Mouse (Mus musculus): ENCODE results near the gene Phf13.

Phf13 gene

DNA sequence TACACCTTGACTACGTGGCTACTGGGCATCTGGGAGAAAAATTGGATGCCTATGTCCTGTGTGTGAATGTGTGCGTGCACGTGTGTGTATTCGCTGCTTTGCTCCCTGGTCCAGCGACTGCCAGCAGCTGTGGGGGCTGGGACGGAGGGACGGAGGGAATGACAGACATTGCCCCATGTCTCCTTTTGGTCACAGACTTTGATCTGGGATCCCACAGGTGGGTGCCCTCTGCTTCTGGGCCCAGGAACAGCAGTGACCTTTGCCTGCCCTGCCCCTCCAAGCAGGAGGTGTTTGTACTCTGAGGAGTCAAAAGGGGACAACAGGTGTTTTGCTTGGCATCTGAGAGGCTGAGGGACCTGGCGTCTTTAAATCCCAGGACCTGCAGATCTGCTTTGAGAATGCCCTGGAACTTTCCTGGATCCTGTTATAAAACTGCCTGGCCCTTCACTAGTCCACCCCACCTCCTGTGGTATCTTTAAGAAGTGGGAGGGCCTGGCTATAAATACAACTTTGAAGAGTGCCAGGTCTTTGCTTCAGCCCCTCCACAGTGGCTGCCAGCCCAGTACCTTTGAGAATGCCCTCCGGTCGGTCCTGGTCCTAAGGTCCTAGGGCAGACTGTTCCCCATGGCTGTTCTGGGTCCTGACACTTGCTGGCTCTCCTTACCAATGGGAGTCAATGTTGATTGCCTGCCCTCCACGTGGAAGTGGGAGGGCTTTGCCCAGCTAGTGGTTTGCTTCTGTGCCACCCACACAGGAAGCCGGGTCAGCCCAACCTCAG, 17.2 kb upstream of the Phf13 start:
- no peak for DNase-seq (ENCODE audit: low spot score)

DNA sequence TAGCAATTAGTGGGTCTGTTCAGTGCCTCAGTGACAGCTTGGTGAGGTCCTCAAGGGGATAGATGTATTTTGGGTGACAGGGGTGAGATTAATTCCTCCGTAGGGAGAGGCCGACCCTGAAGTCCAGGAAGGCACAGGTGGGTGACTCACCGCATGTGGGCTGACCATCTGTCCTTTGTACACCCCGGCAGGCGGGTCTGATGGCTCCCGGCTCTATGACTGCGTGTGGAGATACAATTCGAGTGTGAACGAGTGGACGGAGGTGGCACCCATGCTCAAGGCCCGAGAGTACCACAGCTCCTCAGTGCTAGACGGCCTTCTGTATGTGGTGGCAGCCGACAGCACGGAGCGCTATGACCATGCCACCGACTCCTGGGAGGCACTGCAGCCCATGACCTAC, 16.1 kb upstream of the Phf13 start:
- no peak for DNase-seq (ENCODE audit: low spot score)

DNA sequence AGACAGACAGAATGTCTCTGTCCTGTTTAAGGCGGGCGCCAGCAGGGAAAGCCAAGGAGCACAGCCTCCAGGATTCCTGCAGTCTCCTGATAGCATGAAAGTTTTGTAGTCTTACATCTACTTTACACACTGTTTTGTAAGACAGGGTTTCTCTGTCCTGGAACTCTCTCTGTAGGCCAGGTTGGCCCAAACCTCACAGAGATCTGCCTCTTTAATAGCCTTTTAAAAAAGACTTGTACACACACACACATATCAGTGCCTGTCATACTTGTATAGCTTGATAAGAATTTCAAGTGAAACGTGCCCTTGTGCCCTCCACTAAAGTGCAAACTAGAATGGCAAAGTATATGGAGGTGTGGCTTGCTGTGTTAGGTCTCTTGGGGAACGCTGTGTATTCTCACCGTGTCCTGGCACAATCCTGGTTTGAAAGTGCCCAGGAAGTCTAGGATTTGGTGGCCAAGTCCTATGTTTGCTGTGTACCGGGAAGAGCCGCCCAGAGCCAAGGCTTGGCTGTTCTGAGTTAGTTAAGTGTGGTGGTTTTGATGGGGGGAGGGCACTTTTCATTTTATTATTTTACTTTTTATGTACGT, 15.2 kb upstream of the Phf13 start:
- no peak for DNase-seq (ENCODE audit: low spot score)

GRCm38 (mm10) chr4:152010707-152011134, 14.7 kb upstream of the Phf13 start:
- DNase-seq (ENCODE audit: low spot score): no peak

- no peak for DNase-seq (ENCODE audit: low spot score)
Observed at GRCm38 (mm10) chr4:152010091-152010706, 14.1 kb upstream of the Phf13 start.

DNA sequence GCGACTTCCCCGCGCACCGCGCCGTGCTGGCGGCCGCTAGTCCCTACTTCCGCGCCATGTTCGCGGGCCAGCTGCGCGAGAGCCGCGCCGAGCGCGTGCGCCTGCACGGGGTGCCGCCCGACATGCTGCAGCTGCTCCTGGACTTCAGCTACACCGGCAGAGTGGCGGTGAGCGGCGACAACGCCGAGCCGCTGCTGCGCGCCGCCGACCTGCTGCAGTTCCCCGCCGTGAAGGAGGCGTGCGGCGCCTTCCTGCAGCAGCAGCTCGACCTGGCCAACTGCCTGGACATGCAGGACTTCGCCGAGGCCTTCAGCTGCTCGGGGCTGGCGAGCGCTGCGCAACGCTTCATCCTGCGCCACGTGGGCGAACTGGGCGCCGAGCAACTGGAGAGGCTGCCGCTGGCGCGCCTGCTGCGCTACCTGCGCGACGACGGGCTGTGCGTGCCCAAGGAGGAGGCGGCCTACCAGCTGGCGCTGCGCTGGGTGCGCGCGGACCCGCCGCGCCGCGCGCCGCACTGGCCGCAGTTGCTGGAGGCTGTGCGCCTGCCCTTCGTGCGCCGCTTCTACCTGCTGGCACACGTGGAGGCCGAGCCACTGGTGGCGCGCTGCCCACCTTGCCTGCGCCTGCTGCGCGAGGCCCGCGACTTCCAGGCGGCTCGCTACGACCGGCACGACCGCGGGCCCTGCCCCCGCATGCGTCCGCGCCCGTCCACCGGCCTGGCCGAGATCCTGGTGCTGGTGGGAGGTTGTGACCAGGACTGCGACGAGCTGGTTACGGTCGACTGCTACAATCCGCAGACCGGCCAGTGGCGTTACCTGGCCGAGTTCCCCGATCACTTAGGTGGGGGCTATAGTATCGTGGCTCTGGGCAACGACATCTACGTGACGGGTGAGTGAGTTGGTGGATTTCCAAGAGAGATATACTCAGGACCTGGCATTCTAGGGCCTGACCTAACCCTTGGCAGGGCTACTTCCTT, 13.3 kb upstream of the Phf13 start:
- no peak for DNase-seq (ENCODE audit: low spot score)

DNA sequence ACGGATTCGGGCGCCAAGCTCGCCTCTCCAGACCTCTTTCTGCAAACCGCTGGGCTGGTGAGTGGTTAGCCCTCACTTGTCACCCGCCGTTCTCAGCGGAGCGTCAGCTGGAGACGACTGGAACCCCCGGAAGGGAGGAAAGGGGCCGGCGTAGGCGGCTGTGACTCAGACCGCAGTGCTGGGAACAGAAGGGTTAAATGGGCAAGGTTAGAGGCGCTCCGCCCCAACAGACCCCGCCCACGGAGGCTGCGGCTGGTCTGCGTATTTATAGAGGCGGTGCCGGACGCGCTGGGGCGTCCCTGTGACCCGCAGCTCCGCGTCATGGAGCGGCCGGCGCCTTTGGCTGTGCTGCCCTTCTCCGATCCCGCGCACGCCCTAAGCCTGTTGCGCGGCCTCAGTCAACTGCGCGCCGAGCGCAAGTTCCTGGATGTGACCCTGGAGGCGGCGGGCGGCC, 12.6 kb upstream of the Phf13 start, which contains the start of gene Klhl21:
Gene Klhl21, plus strand, starts transcription at position 182 of the 454 bp plus-strand sequence.
- DNase-seq (ENCODE audit: low spot score): peak; percentile 90

GRCm38 (mm10) chr4:152008148-152008500, 12.1 kb upstream of the Phf13 start:
- DNase-seq (ENCODE audit: low spot score): no peak

GRCm38 (mm10) chr4:152007481-152008147, 11.6 kb upstream of the Phf13 start:
- DNase-seq (ENCODE audit: low spot score): no peak

- DNase-seq (ENCODE audit: low spot score): no peak
Observed at GRCm38 (mm10) chr4:152006812-152007211, 10.8 kb upstream of the Phf13 start.

GRCm38 (mm10) chr4:152006137-152006536, 10.1 kb upstream of the Phf13 start:
- DNase-seq (ENCODE audit: low spot score): no peak

DNA sequence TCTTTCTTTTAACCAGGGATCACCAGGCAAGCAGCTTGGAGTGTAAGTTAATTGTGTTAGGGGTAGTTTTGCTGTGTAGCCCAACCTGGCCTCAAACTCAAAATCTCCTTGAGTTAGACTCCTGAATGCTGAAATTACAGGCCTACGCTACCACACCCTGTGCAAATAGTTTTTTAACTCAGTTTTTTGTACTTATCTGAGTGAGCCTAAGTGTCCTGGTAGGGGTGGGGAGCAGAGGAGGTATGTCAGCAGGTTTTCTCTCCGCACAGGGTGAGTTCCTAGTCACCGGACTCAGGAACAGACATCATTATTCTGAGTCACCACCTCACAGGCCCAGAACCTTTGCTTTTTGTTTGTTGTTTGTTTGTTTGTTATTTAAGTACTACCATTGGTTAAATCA, 6.0 kb upstream of the Phf13 start:
- no peak for DNase-seq (ENCODE audit: low spot score)

DNA sequence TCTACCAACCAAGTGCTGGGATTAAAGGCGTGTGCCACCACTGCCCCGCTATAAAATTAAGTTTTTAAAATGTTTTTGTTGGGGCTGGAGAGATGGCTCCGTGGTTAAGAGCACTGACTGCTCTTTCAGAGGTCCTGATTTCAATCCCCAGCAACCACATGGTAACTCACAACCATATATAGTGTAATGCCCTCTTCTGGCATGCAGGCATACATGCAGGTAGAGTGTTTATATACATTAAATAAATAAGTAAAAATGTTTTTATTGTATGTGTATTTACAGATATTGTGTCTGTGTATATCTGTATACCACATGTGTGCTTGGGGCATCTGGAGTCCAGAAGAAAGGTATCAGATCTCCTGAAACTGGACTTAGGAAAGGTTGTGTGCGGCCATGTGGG, 5.3 kb upstream of the Phf13 start:
- no peak for DNase-seq (ENCODE audit: low spot score)

GRCm38 (mm10) chr4:152000906-152001305, 4.8 kb upstream of the Phf13 start:
- DNase-seq (ENCODE audit: low spot score): no peak

- DNase-seq (ENCODE audit: low spot score): no peak
Observed at GRCm38 (mm10) chr4:151999481-151999880, 3.4 kb upstream of the Phf13 start.

- DNase-seq (ENCODE audit: low spot score): no peak
Observed at GRCm38 (mm10) chr4:151997701-151998100, 1.6 kb upstream of the Phf13 start.

DNA sequence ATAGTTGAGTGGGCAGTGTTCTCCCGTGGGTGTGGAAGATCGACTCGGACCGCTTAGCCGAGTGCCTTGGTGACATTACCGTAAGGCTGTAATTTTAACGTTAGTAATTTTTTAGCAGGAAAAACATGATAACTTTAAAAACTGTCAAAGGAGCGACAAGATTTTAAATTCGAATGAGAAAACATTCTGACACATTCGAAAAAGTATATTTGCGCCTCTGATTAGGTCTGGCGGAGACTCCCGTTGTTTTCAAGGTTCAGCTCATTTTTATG, 829 bp upstream of the Phf13 start:
- no peak for DNase-seq (ENCODE audit: low spot score)

DNA sequence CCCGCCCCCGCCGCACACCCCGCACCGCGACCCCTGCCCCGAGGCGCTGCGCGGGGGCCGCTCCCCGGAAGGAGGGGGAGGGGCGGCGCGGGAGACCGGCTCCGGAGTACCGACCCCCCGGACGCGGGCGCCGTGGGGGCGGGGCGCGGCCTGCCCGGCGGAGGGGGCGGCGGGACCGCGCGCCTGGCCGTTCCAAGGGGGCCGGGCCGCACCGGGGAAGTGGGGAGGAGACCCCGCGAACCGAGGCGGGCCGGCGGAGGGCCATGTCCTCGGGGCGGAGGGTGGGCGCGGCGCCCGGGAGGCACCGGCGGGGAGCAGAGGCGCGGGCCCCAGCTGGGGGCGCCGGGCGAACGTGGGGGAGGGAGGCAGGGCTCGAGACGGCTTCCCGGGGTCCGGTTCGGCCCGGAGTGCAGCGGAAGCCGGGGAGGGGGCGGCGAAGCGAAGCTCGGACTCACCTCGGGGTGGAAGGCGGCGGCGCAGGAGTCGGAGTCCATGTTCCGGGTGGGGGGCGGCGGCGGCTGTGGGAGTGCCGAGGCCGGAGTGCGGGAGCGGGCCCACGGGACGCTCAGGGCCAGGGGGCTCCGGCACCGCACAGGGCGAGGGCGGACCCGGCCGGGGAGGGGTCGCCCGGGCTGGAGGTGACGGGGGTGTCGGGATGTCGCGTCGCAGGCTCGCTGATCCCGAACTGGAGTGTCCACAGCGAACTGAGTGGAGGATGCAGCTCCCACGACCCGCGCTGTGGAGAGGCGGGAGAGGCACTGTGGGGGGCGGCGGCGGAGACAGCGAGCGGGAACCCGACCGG, 486 bp downstream of the Phf13 start:
- DNase-seq (ENCODE audit: low spot score): no peak

GRCm38 (mm10) chr4:151994228-151995171, 1.6 kb downstream of the Phf13 start:
- no peak for DNase-seq (ENCODE audit: low spot score)

- no peak for DNase-seq (ENCODE audit: low spot score)
Observed at GRCm38 (mm10) chr4:151993035-151993434, 3.0 kb downstream of the Phf13 start.

All from urinary bladder, postnatal 10 days (tissue).